In genomic region chr5:41884563-41884962, GRCm38 (mm10) we compare ENCODE assay signal across 9 mouse cellular contexts. TPM values are rescaled to one million over a fixed set of nuclear protein-coding genes. Genes with fewer than 3 reads are reported as not detected.
DNase-seq lines count a peak whose midpoint lies in the region; ATAC-seq lines count a peak whose summit lies in the region.
"Had no signal": no experiment of that assay in that cellular context is flagged by ENCODE, and none has a peak within 500 bp of the region (broad histone marks: within the 10 kb centered on the region; RNA-seq: fewer than 3 reads in every experiment).

No protein-coding gene starts in this region.

- no peak overlapping the region for H3K4me3 ChIP-seq in liver, embryonic 11.5 days (ENCODE audit: low read depth, low read length)
- no peak overlapping the region for H3K4me3 ChIP-seq in midbrain, embryonic 14.5 days (replicated peaks; ENCODE audit: low read depth, low read length)
- H3K4me3 ChIP-seq: erythroblast, embryonic 14.5 days had no signal

- H3K4me1 ChIP-seq in liver, embryonic 11.5 days (replicated peaks; ENCODE audit: control insufficient read depth, insufficient read depth, low read length) = no peaks in the 10 kb centered on the region
- peaks cover 7% of the 10 kb centered on the region; the same call in 1 of the 2 replicates for H3K4me1 ChIP-seq in midbrain, embryonic 14.5 days (ENCODE audit: control insufficient read depth, insufficient read depth, low read length)

- no peak overlapping the region for H3K27ac ChIP-seq in liver, embryonic 11.5 days (ENCODE audit: low read depth, low read length)
- no peak overlapping the region for H3K27ac ChIP-seq in midbrain, embryonic 14.5 days (replicated peaks; ENCODE audit: low read depth, low read length)

- H3K36me3 ChIP-seq in liver, embryonic 11.5 days (ENCODE audit: control insufficient read depth, insufficient read depth, low read length) = no peaks in the 10 kb centered on the region
- no peaks in the 10 kb centered on the region for H3K36me3 ChIP-seq in midbrain, embryonic 14.5 days (ENCODE audit: control insufficient read depth, insufficient read depth, low read length)

- H3K9ac ChIP-seq in liver, embryonic 11.5 days (ENCODE audit: low read depth, low read length) = no peak overlapping the region
- H3K9ac ChIP-seq in midbrain, embryonic 14.5 days (replicated peaks; ENCODE audit: low read length) = no peak overlapping the region

- ATAC-seq in liver, embryonic 11.5 days (replicated peaks; ENCODE audit: low FRiP score) = no peak
- ATAC-seq in midbrain, embryonic 14.5 days (ENCODE audit: low FRiP score, low TSS enrichment) = peak; percentile 40; the same call in 1 of the 2 replicates

- H3K4me2 ChIP-seq in liver, embryonic 11.5 days = no peak overlapping the region
- H3K4me2 ChIP-seq in midbrain, embryonic 14.5 days (ENCODE audit: low read length) = no peak overlapping the region

- no peaks in the 10 kb centered on the region for H3K9me3 ChIP-seq in liver, embryonic 11.5 days (ENCODE audit: control insufficient read depth, low read length)
- no peaks in the 10 kb centered on the region for H3K9me3 ChIP-seq in midbrain, embryonic 14.5 days (ENCODE audit: control insufficient read depth, low read length)

- DNase-seq in liver (peak; percentile 58), adipocyte (ENCODE audit: low spot score) (peak; percentile 21)
- no peak for DNase-seq in liver, embryonic 11.5 days (ENCODE audit: low spot score)
- DNase-seq in embryo, embryonic 10.5 days (ENCODE audit: low spot score) = peak; percentile 88
- DNase-seq in induced T-regulatory cell, adult 2 months (ENCODE audit: low read depth) = peak; percentile 64
- peak; percentile 18 to 22 for DNase-seq in left cerebral cortex, adult 8-10 months (ENCODE audit: low spot score in 2 of 2)
- DNase-seq in midbrain, embryonic 14.5 days = peak; percentile 88
- peak; percentile 72 for DNase-seq in testis, postnatal 14 days (ENCODE audit: low spot score)

- WGBS in liver, embryonic 11.5 days = 21% methylated on average over 12 of the region's 12 CpGs
- 21% methylated on average over 12 of the region's 12 CpGs for WGBS in midbrain, embryonic 14.5 days

- H3K27me3 ChIP-seq in liver, embryonic 11.5 days (replicated peaks; ENCODE audit: control insufficient read depth, insufficient read depth, low read length) = no peaks in the 10 kb centered on the region
- H3K27me3 ChIP-seq in midbrain, embryonic 14.5 days (ENCODE audit: control insufficient read depth, insufficient read depth, low read length) = no peaks in the 10 kb centered on the region

RNA-seq across cellular contexts. Expression of gene Bod1l, which starts 40.4 kb away (rescaled TPM):
- 19.1 and 21.0 TPM in 2 replicates for polyA plus RNA-seq in liver, embryonic 11.5 days (2014; fragmentation: Nextera tagmentation; extraction: Ambion mirVana)
- 10 to 100 TPM; 35.5 to 36.7 (median 35.9) TPM for total RNA-seq in left cerebral cortex, adult 8-10 months (2022)
- 29.8 and 32.4 TPM in 2 replicates for polyA plus RNA-seq in midbrain, embryonic 14.5 days (2014; fragmentation: Nextera tagmentation; extraction: Ambion mirVana)
